Mouse (Mus musculus) kidney, adult 2 months (tissue): ENCODE data around the gene Pbx4.

Experiments
- CTCF ChIP-seq: fragments of 200-500 bp; conservative IDR thresholded peaks from 2 replicates; pipeline ENCODE4 v1.5.1; 2011; ENCODE audit warnings: low read depth, mild to moderate bottlenecking, control low read depth, low read length, moderate library complexity, mixed read lengths; ENCODE audit not compliant: insufficient read depth, insufficient read length
- POLR2A ChIP-seq: fragments of 200-500 bp; IDR thresholded peaks from one replicate; pipeline ENCODE4 v1.6.1; 2011; ENCODE audit warnings: low read depth, low read length, control low read depth

GRCm38 (mm10) chr8:69826371-69826770 lies 5.9 kb upstream of the Pbx4 start:
- TF ChIP-seq POLR2A (no peak), CTCF (no peak)
